Mouse (Mus musculus): ENCODE measurements around the gene Arglu1.

- TF ChIP-seq CTCF (conservative IDR thresholded peaks at IDR 0.05; ENCODE audit: insufficient read depth, insufficient read length, low read depth, low read length) (no peak), POLR2A (IDR thresholded peaks at IDR 0.05; ENCODE audit: low read depth, low read length) (no peak)
These were observed 42.5 kb downstream of the Arglu1 start for GRCm38 (mm10) chr8:8647824-8648223.

All from kidney, adult 2 months (tissue).